Mouse (Mus musculus) bone marrow, adult 2 months (tissue): ENCODE results near the gene Hoga1.

Experiments used
- CTCF ChIP-seq: fragments of 200-500 bp; IDR thresholded peaks from 2 replicates; pipeline ENCODE4 v1.5.1; 2011; ENCODE audit warnings: low read length, control low read depth; ENCODE audit not compliant: control insufficient read depth, insufficient read depth
- POLR2A ChIP-seq: fragments of 200-500 bp; IDR thresholded peaks from 2 replicates; pipeline ENCODE4 v1.6.1; 2011; ENCODE audit warnings: low read depth, mild to moderate bottlenecking, control low read depth, low read length, borderline replicate concordance; ENCODE audit not compliant: control insufficient read depth

DNA sequence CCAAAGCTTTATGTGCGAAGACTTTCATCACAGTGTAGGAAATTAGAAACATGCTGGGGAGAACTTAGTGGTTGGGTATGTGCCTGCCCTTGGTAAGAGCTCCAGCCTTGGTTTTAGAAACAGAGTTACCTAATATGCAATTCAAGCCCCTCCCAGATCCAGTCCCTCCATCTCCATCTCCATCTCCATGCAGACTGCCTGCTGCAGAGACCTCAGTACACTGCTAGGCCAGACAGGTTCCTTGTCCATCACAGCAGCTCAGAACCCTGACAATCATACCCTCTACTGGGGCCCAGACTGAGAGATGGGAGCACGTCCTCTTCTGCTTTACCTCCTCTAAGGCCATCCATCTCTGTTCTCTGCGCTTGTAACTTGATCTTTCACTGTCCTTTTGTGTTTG lies 36.8 kb upstream of the Hoga1 start:
- no peak for TF ChIP-seq POLR2A
- TF ChIP-seq CTCF: no peak
